Mouse (Mus musculus): ENCODE measurements around the gene Nol4l. TPM values are rescaled to one million over a fixed set of nuclear protein-coding genes. Genes with fewer than 3 reads are reported as not detected.

Gene Nol4l
- total RNA-seq, 2 experiments from 2014 or later, result 0.94 to 1.0 TPM

DNA sequence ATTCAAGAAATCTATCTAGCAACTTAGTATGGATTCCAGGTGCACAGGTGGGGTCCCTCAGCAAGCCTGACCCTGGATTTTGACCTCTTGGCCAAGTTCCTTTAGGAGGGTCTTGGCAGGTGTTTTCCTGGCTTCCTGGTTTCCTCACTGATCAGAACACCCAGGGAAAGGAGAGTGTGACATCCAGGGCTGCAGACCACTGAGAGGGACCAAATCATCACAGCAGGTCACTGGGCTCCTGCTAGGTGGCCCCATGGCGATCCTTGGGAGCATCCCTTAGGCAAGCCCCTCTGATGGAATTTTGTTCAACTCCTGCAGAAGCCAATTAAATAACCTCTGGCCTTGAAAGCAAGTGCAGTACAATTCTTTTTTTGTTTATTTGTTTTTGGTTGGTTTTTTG is 39.7 kb downstream of the Nol4l start:
- intact Hi-C loops (cut with DNase I), result no loop called here
- no peak for DNase-seq

DNA sequence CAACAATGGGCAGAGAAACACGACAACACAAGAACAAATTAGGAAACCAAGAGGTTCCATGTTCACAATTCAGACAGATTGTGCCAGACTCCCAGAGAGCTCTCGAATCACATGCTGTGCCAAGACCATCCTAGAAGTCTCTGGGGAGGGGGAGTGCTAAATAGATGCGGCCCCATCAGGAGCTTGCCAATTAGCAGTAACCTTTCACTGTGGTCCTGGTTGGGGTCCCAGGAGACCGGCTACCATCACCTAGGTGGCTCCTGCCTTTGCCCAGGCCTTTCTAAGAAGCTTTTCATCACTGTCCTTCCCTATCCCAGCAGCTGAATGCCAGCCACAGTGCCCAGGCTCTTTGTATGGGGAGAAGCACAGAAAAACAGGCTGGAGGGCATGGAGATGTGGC is 45.7 kb downstream of the Nol4l start:
- intact Hi-C loops (cut with DNase I), result no loop called here
- DNase-seq, result no peak

DNA sequence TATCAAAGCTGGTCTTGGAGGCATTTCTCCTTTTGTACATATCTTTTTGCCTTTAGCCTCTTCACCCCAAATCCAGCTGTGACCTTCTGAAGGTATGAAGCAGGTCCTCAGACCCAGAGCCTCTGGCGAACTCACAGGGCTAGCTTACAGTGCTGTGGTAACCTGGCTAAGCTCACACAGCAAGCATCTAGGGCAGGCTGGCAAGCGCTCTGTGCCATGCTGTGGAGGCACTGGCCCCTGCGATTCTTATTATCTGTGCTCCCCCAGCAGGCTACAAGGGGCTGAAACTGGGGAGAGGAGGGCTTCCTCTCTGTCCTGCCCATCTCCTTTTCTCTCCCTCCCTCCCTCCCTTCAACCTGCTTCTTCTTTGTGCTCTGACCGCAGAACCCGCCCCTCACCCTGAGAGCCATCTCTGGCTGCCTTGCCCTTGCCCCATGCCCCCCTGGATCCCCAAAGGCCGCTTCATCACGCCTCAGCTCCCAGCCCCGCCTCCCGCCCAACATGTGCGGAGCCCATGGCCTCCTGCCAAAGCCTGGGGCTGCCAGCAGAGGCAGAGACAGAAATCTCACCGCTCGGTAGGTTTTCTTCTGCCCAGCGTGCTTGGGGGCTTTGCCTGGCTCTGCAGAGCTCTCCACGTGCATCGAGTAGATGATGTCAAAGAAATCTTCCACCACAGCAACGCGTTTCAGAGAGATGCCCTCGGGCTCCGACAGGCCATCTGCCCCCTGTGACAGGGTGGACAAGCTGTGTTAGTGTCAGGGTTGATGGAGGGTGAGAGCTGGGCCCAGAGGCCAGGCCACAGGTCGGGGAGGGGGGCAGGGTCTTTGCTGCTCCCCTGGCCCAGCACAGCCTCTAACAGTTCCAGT is 46.4 kb downstream of the Nol4l start:
- DNase-seq, result no peak
- intact Hi-C loops (cut with DNase I), result no loop called here

DNA sequence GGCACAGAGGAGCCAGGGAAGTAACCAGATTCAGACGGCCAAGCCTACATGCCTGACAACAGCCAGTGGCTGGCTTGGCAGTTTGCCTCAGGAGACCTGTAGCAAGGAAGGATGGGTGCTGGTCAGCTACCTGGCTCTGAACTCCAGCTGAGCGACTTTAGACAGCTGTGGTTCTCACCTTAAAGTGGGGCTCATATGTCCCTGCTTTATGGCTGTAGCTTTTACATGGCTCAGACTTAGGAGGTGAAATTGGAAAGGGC is 48.0 kb downstream of the Nol4l start:
- DNase-seq, result no peak
- intact Hi-C loops (cut with DNase I), result no loop called here

DNA sequence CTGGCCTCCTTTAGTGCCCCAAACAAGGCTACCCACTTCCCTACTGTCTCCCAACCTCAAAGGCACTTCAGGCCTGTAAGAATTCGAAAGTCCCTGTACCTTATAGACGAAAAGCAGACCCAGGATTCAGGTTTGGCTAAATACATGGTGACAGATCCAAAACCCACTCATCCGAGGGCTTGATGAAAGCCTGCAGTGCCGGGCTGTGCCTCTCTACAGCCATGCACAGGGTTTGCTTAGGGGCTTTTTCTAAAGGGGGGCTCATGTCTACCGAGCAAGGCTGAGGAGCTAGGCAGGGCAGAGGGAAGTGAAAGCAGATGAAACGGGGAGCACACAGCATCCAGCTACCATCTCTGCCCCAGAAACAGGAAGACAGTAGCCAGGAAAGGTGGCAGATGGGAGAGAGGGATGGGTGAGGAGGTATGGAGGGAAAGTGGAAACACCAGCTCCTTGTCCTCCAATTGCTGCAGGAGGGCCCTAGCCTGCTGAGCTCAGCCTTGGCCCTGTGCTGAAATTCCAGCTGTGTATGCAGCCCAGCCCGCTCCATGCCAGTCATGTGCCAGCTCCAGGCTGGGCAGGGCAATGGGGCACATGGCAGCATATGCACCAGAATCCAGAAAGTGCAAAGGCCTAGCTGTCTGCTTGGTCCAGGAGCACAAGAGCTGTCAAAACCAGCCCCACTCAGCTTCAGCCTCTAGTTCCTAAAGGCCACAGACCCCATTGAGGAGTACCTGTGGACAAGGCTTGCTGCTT is 48.5 kb downstream of the Nol4l start:
- no peak for DNase-seq
- intact Hi-C loops (cut with DNase I), result no loop called here

DNA sequence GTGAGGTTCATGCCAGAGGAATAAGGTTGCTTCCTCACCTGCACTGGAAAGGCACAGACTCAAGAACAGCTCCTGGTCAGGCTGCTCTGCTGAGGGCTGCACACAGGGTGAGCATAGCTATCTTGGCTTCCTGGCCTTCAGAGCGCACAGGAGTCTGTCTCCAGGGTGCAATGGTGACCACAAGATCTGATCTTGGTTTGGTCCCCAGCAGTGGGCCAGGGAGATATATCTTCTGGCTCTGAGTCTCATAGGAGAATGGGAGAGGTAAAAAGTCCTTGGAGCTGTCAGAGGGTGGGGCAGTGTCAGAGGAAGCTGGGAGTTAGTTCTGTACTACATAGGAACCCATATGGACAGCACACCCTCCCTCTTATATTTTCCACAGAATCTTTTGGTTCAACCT is 50.3 kb downstream of the Nol4l start:
- DNase-seq, result no peak
- intact Hi-C loops (cut with DNase I), result no loop called here

DNA sequence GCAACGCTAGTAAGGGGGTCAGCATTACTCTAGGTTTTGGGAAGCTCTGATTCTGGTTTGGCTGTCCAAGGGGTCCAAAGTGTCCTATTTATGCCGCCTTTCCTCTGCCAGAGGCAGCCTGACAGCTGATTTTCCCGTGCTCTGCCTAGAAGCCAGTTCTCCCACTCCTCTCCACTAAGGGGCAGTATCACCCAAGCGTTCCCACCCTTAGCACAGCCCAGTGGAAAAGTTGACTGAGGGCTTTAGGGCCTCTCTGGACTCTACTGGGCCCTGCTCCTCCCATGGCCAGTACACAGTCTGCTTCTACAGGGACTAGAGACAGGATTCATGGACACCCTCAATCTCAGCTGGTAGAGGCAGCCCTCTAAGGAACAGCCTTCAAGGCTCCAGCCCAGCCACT is 51.2 kb downstream of the Nol4l start:
- intact Hi-C loops (cut with DNase I), result loop anchor here (1.0 kb wide), 1 partner anchor 108 kb away; no protein-coding TSS in a partner anchor
- DNase-seq, result peak; percentile 53 to 60

DNA sequence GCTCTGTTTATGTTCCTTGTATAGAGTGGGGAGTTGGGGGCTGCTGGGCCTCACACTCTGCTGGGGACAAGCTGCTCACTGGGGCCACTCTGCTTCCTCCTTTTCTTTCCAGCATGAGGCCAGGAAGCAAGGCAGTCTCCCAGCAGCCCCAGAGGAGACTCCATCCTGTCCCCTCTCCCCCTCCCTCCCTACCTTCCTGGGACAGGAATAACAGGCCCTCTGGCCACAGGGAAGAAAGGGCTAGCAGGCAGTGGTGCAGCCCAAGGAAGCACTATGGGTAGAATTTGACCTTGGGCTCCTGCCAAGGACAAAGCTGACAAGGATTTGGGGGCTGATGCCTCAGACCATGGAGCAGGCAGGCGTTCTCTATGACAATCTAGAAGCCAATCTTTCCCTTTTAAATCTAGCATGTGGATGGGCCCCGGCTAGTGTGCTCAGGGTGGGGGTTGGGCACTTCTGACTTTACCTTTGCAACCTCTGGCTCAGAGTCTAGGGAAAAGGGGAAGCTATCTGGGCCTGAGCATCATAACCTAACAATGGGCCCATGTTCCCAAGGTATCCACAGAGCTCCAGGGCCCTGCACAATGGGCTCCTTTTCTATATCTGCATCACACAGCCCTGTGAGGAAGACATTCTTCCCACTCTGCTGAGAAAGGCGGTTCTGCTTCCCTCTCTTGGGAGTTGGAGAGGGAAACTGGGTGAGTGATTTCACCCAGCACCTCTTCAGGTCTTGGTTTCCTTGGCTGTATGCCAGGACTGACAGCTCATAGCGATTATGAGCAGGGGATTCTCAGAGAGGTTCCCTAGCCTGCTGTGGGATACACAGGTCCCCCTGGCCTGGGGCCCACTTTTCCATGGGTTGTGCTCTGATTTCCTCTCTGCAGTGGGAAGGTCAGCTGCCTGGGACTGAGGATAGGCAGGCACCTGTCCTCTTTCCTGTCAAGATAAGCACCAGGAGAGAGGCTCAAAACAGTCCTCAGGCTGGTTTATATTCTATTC is 54.4 kb downstream of the Nol4l start:
- intact Hi-C loops (cut with DNase I), result no loop called here
- no peak for DNase-seq

DNA sequence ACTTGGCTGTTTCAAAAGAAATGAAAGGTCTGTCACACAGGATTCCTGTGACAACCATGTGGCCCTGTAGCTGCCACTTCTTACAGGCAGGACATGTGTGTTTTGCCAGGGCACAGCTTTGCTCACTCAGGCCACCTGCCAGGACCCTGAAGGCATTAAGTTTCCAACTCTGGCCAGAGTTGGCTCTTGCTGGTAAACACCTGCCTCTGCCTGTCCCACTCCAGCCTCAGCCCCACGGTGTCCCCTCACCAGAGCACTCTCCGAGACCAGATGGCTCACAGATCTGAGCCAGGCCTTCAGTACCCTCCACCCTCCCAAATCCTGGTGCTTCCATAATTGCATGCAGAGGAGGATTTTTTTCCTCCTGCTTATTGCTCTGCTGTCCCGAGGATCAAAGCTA is 58.8 kb downstream of the Nol4l start:
- DNase-seq, result peak in 1 of 2 experiments; percentile 65
- intact Hi-C loops (cut with DNase I), result no loop called here

DNA sequence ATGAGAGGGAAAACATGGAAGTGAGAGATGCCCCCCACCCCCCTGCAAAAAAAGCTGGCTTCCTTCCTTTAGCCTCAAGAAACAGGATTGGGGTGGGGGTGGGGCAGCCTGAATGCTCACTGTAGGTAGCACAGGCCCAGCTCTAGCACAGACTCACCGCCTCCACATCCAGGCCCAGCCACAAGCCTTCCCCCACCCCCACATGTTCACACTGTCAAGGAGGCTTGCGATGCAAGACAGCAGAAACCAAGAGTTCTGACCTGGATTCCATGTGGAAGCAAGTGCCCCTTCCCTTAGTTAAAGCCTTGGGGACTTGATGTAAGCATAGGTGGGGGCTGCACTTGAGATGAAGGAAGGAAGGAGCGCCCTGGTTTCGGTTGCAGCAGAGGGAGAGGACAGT is 60.0 kb downstream of the Nol4l start:
- intact Hi-C loops (cut with DNase I), result no loop called here
- DNase-seq, result no peak

DNA sequence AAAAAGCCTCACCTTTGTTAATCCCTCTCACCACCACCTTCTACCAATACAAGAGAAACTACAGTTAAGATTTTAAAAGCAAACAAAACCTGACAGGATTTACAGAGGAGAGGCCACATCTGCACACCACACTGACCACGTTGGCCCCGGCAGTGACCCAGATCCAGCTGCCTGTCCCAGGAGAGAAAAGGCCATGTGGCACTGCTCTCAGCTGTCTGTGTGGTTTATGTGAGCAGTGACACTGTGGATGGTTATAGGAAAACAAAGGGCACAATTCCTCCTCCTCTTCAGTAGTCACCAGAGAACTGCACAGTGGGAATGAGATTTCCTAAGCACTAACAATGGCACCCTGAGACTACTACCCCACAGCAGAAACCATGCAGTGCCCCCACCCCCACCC is 60.5 kb downstream of the Nol4l start:
- intact Hi-C loops (cut with DNase I), result no loop called here
- no peak for DNase-seq

DNA sequence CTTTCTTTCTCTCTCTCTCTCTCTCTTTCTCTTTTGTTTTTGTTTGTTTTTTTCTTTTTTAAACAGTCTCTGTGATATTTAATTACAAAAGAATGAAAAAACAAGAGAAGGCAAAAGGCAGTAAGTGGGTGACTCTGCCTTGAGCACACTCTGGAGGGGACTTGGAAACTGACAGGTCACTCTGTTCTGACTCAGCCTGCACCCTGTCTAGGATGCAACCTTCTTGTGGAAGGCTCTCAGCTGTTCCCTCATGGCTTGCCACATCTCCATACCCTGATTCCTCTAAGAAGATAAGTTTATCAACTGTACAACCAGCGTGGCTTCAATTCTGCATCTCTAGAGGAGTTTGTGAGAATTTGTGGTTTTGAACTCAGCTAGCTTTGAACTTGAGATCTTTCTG is 62.4 kb downstream of the Nol4l start:
- intact Hi-C loops (cut with DNase I), result no loop called here

DNA sequence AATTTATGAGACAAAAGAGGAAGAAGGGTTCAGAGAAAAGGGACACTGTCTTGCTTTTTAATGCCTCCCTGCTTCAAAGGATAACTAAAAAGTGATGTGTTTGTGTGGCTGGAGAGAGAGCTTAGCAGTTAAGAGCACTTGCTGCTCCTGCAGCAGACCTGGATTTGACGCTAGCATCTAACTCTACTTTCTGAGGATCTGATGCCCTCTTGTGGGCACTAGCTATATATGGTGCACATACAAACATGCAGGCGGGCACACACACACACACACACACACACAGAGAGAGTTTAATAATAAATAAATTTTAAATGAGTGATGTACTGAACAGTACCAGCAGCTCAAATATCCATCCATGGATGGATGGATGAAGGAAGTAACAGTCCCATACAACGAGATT is 66.5 kb downstream of the Nol4l start:
- DNase-seq, result no peak
- intact Hi-C loops (cut with DNase I), result no loop called here

More for the DNA sequence above, 62.4 kb downstream of the Nol4l start:
- DNase-seq, result no peak

DNA sequence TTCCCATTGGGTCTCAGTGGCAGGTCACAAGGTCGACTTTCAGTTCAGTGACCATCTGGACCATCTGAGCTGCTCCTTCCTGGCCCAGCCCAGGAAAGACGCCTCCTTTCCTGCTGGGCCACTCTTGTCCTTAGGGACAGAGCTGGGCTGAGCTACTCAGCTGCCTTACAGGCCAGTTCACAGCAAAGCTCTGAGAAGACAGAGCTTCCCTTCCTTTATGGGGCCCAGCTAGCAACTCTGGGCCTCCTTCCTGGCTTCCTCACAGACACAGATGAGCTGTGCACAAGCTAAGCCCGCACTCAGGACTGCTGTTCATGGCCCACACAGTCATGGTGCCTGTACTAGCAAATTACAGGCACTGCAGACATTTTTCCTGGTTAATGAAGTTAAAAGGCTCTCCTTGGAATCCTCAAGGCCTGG is 71.7 kb downstream of the Nol4l start:
- intact Hi-C loops (cut with DNase I), result no loop called here
- no peak for DNase-seq

DNA sequence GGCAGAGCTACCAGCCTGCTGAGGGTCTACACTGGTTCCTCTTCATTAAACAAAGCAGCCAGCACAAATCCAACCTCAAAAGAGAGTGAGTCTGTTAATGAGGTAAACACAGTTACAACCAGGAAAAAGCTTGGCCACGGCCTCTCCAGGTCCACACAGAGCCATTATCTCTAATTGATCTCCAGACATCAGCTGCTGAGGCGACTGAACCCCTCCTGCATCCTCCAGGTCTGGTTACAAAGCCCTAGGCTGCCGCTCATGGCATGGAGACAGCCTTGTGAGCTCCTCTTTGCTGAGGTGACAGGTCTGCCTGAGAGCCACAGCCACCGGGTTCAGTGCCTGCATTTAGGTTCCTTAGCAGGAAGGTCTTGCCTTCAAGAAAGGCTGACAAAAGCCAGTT is 72.3 kb downstream of the Nol4l start:
- no peak for DNase-seq
- intact Hi-C loops (cut with DNase I), result no loop called here

DNA sequence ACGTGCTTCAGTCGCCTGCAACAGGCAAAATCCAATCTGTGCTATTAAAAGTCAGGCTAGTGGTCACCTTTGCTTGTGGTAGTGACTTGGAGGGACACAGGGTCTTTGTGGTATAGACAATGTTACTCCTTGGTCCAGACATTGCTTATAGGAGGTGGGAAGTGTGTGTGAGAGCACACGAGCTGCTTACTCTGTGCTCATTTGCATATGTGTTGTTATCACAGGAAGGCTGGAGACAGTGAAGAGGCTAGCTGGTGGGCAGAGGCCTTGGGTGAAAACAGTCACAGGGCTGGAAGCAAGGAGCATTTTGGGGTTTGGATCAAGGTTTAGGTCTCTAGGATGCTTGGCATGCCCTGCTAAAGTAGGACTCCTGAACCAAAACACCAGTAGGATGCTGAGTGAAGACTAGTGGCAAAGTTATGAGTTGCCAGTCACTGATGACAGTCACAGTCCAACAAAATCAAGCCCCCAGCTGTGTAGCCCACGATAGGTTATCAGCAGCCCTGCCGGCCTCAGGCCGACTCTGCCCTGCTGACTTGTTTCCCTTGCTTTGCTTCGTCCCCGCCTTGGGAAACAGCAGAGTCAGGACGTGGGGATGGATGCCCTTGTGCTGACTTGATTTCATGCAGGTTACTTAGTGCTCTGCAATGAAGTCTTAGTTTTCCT is 74.8 kb downstream of the Nol4l start:
- no peak for DNase-seq
- intact Hi-C loops (cut with DNase I), result no loop called here

DNA sequence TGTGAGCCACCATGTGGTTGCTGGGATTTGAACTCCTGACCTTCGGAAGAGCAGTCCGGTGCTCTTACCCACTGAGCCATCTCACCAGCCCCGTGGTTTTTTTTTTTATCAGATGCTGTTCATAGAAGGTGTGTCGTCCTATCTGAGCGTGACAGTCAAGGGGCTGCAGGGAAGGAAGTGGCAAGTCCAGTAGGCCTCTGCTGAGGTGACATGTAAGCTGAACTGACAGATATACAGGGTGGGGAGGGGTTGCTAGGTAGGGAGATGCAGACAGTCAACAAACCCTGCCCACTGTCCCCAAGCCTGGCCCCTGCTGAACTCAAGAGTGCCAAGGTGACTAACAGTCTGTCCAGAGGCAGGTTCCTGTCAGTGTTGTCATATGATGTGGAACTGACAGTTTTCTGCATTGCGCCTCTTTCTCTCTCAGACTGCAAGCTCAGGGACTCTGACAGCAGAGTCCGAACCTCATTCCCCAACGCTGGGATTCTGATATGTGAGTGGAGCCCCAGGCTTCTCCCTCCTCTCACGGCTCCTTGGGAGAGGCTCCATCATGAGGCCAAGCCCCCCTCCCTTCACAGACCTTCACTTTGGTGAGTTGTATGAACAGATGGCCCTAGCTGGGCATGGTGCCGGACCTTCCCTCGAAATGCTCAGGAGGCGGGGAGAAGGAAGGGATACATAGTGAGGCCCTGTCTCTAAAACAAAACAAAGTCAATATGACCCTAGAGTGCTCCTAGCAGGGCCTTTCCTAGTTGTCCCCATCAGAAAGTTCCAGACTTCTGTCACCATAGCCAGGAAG is 75.6 kb downstream of the Nol4l start:
- intact Hi-C loops (cut with DNase I), result no loop called here
- no peak for DNase-seq

DNA sequence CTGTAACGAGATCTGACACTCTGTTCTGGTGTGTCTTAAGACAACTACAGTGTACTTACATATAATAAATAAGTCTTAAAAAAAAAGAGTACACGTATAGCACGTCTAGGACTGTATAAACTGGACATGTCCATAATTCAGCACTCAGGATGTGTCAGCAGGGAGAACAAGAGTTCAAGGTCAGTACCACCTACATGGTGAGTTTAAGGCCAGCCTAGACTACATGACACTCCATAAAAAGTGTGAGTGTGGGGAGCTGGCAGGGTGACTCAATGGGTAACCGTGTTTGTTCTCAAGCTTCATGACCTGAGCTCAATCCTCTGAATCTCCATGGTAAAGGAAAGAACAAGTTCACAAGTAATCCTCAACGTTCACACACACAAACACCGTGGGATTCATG is 81.3 kb downstream of the Nol4l start:
- DNase-seq, result no peak
- intact Hi-C loops (cut with DNase I), result loop anchor here (10.0 kb wide), 1 partner anchor 1494 kb away; no protein-coding TSS in a partner anchor

DNA sequence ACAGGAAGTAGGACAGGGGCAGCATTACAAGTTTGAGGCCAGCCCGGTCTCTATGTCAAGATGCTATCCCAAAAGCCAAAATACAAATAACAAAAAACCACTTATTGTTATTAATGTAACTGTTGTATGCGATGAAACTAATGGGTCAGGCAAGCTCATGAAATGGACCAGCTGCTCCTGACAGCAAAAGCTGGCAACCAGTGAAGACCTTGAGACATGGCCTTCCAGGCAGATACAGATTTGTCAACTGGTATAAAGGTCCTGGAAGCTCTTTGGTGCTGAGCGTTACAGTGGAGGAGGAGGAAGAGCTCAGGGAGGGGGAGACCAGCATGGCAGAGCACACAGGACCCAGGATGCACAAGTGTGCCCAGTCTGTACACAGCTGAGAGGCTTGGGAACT is 82.1 kb downstream of the Nol4l start:
- intact Hi-C loops (cut with DNase I), result loop anchor here (10.0 kb wide), 1 partner anchor 1493 kb away; no protein-coding TSS in a partner anchor
- DNase-seq, result no peak
